Mouse (Mus musculus): ENCODE results near the gene Trim63.
"Not testable (repeated sequence)": the region's sequence is repeated elsewhere in the genome, so short reads cannot be mapped to it uniquely, and the experiment has no call there.

The Trim63 gene

GRCm38 (mm10) chr4:134330281-134330680, 15.4 kb downstream of the Trim63 start:
- no peak for DNase-seq (ENCODE audit: extremely low read depth, insufficient read length, low spot score)

GRCm38 (mm10) chr4:134341231-134341630, 26.3 kb downstream of the Trim63 start:
- not testable (repeated sequence) for DNase-seq (ENCODE audit: extremely low read depth, insufficient read length, low spot score)

DNA sequence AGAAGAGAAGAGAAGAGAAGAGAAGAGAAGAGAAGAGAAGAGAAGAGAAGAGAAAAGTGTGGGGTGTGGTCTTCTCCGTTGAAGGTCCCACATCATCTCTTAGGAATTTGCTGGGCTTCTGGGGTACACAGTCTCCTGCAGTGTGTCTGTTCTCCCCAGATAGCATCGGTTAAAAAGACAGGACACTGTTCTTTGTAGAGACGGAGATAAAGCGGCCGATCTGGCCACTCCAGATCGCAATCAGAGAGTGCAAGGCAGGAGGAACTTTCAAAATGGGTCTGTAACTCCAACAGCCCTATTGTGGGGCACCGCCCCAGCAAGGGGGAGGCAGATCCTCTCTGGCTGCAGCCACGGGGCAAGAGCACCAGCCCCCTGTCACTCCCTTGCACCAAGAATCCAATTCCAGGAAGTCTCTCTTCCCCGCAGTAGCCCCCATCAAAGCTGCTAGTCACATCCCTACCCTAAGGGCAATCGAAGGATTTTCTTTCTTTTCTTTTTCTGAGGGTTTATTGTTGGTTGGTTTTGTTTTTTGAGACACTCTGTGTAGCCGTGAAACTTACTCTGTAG, 27.4 kb downstream of the Trim63 start:
- DNase-seq (ENCODE audit: extremely low read depth, insufficient read length, low spot score), result no peak

- DNase-seq (ENCODE audit: extremely low read depth, insufficient read length, low spot score), result no peak
These were observed 28.4 kb downstream of the Trim63 start, which contains the start of gene Slc30a2 for GRCm38 (mm10) chr4:134343071-134344031. Slc30a2 (plus strand) TSS chr4:134343181.

GRCm38 (mm10) chr4:134344620-134345019, 29.7 kb downstream of the Trim63 start:
- no peak for DNase-seq (ENCODE audit: extremely low read depth, insufficient read length, low spot score)

DNA sequence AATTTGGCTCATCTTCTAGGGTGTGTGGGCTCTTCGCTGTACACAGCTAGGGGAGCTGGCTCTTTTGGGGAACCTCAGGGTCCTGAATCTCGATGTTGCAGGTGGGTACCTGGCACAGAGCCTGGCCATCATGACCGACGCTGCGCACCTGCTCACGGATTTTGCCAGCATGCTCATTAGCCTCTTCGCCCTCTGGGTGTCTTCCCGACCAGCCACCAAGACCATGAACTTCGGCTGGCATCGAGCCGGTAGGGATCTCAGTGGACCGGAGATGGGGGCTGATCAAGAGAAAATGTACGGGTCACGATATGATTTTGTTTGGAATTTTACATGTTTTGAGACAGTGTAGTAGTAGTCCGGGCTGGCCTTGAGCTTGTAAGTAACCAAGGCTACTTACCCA, 30.9 kb downstream of the Trim63 start:
- no peak for DNase-seq (ENCODE audit: extremely low read depth, insufficient read length, low spot score)

DNA sequence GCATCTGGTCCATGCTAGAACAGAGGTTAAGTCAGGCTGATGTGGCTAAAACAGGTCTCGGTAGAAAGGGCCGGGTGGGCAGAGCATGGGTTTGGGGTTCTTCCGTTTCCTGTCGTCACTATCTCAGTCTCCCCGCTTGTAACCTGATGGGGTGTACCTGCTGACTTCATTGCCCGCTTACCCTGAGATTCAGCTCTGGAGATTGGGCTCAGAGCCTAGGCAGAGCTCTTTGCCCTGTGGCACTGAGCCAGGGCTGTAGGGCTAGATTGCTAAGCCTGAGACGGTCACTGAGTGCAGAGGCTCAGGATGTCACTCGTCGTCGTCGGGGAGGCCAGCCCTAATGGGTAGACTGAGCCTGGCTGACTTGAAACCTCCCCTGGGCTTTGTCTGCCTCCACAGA, 33.2 kb downstream of the Trim63 start:
- no peak for DNase-seq (ENCODE audit: extremely low read depth, insufficient read length, low spot score)

GRCm38 (mm10) chr4:134348545-134348944, 33.6 kb downstream of the Trim63 start:
- no peak for DNase-seq (ENCODE audit: extremely low read depth, insufficient read length, low spot score)

DNA sequence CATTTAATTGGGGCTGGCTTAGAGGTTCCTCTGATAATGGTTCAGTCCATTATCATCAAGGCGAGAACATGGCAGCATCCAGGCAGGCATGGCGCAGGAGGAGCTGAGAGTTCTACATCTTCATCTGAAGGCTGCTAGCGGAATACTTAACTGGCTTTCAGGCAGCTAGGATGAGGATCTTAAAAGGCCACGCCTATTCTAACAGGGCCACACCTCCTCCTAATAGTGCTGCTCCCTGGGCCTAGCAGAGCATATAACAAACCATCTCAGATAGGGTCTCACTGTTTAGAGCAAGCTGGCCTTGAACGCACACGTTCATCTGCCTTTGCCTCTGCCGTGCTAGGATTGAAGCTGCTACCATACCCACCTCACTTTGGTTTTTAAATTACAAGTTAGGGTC, 34.9 kb downstream of the Trim63 start:
- no peak for DNase-seq (ENCODE audit: extremely low read depth, insufficient read length, low spot score)

DNA sequence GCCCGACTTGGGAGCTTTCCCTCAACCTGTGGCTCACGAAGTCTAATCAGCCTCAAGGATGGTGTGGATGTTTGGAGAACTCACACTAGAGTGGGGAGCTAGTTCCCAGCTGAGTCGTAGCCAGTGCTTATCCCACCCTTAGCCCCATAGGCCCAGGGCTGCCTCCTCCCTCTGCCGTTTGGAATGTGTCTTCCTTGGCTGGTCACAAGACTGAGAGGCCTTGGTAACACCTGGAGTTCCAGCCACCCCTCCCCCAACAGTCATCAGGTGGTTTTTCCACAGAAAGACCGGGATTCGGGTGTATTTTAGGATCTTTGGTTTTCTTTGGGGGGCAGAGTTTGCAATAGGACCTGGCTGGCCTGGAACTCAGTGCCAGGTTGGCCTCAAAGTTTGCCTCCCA, 35.7 kb downstream of the Trim63 start:
- no peak for DNase-seq (ENCODE audit: extremely low read depth, insufficient read length, low spot score)

DNA sequence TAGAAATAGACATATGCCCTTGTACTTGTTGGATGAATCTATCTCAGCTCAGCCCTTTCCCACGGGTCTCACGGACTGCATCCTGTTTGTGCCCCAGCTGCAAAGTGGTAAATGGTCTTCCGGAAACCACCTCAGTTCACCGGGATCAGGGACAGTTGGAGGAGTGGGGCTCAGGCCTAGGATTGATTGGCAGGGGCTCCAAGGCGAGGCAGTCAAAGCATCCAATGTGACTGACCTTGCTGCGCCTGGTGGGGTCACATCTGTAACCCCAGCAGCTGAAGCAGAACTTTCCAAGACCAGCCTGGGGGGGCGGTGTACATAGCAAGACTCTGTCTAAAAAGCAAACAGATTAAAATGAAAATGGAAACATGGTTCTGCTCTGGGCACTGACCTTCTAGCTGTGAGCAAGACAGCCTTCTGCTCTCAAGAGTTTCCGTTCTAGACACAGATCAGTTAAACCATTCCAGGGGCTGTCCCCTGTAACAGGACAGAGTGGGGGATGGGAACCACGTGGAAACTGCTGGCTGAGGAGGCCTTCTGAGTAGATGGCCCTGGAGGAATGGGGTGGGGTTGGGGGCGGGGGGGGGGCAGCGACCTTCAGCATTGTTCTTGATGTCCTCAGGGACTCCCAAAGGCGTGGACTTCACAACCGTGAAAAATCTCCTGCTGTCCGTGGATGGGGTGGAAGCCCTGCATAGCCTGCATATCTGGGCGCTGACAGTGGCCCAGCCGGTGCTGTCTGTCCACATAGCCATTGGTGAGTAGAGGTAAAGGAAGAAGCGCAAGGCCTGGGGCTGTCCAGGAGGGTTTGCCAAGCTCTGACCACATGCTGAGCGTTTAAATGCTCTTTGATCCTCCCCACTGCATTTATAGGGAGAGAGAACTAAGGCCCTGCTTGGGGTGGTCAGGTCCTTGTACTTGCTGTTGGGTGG, 36.7 kb downstream of the Trim63 start:
- DNase-seq (ENCODE audit: extremely low read depth, insufficient read length, low spot score), result no peak

DNA sequence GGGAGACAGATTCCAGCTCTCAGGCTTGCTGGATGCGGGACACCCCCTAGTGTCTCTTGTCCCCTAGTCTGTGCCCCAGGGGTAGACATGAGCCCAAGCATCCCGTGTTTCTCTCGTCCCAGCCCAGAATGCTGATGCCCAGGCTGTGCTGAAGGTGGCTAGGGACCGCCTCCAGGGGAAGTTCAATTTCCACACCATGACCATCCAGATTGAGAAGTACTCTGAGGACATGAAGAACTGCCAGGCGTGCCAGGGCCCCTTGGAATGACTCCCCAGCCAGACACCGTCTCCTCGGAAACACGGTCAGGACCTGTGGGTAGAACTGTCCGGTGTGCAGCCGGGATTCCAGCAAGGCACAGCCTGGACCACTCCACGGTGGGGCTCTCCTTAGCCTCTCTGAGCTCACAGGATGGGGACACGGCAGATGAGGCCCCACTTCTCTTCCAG, 37.4 kb downstream of the Trim63 start:
- DNase-seq (ENCODE audit: extremely low read depth, insufficient read length, low spot score), result no peak

DNA sequence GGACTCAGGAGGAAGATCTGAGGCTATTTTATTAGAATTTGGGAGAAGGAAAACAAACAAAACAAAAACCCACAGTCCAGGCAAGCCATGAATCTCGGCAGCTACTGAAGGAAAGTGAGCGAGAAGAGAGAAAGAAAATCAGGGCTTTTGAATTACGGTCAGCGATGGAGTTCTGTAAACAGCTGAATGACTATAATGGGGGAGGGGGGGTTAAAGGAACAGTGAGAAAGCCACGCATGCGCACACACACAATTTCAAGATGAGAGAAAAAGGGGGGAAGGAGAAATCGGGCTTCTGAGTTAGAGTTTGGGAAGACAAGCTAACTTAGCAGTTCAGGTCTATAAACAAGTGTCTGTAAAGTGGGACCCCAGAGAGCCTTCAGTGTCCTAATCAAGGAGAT, 38.0 kb downstream of the Trim63 start:
- no peak for DNase-seq (ENCODE audit: extremely low read depth, insufficient read length, low spot score)

DNA sequence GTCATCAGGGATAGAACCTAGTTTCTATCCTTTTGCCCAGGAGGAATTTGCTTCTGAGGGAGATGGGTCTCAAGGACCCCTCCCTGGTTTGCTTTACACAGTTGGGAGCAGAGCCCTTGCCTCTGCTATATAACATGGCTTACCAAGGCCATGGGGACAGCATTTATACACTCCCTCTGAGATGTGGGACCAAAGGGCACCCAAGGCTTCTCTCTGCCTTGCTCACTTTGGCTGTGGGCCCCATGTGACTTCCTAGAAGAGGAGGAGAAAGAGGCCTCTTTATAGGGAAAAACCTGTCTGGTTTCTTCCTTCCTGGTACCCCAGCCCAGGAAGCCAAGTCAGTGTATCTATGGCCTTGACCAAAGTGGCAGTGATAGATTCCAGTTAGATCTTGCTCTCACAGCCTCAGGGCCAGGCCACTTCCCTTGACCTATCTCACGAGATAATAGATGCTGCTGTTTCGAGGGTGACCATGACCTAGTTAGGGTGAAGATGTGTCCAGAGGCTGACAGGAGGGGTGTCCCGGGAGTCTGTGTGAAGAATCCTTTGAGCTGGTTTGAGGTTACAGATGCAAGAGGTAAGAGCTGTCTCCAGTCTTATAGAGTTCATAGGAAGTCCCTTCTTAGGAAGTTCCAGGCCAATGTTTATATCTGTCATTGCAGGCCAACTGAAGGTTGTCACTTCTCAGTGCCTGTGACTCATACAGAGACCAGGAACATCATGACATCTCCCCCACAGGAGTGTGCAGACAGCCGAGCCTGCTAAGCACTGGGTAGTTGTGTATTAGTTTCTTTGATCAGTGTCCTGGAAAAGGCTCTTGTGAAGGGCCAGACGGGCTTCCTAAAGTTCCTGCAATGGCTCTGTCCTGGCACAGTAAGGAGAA, 38.8 kb downstream of the Trim63 start:
- no peak for DNase-seq (ENCODE audit: extremely low read depth, insufficient read length, low spot score)

GRCm38 (mm10) chr4:134355841-134356452, 41.0 kb downstream of the Trim63 start:
- peak; percentile 75 for DNase-seq (ENCODE audit: extremely low read depth, insufficient read length, low spot score)

- no peak for DNase-seq (ENCODE audit: extremely low read depth, insufficient read length, low spot score)
These were observed 41.9 kb downstream of the Trim63 start for GRCm38 (mm10) chr4:134356591-134357460.

- DNase-seq (ENCODE audit: extremely low read depth, insufficient read length, low spot score), result no peak
These were observed 42.5 kb downstream of the Trim63 start for GRCm38 (mm10) chr4:134357461-134357771.

GRCm38 (mm10) chr4:134359649-134360048, 44.7 kb downstream of the Trim63 start:
- no peak for DNase-seq (ENCODE audit: extremely low read depth, insufficient read length, low spot score)

DNA sequence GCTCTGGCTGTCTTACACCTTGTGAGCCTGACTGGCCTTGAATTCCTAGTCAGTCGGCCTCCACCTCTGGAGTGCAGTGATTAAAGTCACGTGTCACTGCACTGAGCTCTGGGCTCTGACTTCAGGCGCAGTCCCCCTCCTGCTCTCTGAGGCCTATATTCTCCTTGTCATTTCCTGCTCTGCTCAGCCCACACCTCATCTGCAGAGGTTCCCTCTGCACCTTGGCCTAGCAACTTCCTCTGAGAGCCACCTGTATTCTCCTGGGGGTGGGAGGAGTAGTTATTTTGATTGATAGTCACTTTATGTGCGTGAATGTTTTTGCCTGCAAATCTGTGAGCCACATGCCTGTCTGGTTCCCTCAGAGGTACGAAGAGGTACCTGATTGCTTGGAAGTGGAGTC, 46.3 kb downstream of the Trim63 start:
- no peak for DNase-seq (ENCODE audit: extremely low read depth, insufficient read length, low spot score)

Data from 3134 (cell line).